Mouse (Mus musculus): Measurements from ENCODE around the gene Mylpf. TPM values are rescaled to one million over a fixed set of nuclear protein-coding genes. Genes with fewer than 3 reads are reported as not detected.
A peak's percentile ranks its signal among the peaks of the same experiment; 100 is the strongest.

Gene Mylpf
- total RNA-seq, 2 experiments from 2014 or later: 28,893 to 32,257 TPM

DNA sequence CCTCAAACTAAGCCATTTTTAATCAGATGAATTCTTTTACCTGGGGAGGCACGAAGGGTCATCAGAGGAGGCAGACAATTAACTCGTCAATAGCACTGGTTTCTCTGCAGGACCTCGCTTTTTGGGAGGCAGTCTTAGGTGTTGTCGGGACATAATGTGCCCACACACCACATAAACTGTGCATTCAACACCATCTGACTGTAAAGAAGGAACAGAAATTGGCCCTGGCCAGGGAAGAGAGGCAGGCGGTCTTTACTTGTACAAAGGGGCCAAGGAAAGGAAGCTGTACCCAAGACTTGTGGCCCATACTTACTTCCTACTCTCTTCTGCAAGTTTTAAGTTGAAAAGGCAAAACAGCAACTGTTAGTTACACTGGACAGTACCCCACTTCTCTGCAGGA, 47.8 kb downstream of the Mylpf start:
- DNase-seq (ENCODE audit: low spot score in 2 of 2): no peak

- DNase-seq (ENCODE audit: low spot score in 2 of 2): no peak
Observed at GRCm38 (mm10) chr7:127259186-127259905, 50.7 kb downstream of the Mylpf start.

DNA sequence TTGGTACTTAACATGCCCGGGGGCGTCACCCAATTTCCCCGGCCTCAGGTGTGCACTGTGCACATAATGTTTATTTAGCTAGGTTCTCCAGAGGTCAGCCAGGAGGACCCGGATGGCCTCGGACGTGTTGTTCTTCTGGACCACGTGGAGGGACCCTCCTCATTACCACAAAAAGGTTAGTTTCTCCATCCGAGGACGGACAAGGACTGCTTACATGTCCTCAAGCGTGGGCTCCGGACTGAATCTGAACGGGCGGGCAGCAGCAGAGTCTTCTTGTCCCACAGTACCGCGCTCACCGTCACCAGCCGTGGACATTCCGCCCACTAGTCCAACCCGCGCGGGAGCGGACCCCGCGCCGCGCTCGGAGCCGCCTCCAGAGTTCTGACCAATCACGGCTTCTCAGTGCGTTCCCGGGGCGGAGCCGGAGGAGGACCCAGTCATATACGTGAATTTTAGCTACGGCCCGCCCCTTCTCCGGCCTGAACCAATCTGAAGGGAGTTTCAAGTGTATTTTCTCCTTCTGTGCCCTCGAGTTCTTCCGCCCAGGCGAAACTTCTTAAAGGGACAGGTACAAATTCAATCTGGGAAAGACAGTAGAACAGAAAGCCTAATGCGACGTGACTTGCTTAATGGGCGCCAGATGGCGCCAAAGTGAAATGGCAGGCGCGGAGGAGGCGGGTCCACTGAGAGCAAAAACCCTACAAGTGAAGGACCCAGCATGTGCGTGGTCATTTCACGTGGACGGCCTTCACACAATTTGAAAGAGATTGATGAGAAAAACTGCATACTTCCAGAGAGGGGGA, 51.8 kb downstream of the Mylpf start, which contains the start of gene Dctpp1:
Gene Dctpp1 (minus strand): TSS at position 401 of the 803 bp plus-strand sequence.
- DNase-seq (ENCODE audit: low spot score in 2 of 2): peak; percentile 89 to 96

DNA sequence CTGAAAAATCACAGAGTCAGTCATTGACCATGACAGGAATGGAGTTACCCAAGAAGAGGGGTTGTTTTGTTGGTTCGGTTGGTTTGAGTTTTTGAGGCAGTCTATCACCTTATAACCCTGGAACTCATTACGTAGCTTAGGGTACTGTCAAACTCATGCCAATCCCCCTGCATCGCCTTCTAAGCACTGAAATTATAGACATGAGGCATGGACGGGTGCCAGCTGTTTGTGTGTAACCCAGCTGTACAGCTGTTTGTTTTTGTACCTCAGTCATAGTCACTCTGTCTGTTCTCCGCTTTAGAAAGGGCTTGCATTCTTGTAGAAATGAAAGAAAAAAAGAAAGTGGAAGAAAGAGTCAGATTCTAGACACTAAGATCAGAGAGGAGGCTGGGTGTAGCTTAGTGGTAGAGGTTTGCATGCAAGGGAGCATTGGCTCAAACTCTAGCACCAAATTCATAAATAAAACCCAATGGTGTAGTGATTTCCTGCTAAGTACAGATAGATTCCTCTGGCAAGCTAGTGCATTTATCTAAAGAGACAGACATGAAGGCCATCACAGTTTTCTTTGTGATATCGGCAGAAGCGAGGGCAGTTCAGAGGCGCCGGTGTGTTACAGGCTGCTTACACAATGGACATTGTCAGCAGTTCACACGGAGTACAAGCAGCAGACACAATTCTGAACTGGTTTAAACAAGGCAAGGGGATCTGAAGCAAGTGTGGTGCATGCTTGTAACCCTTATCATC, 53.7 kb downstream of the Mylpf start:
- DNase-seq (ENCODE audit: low spot score in 2 of 2): no peak

DNA sequence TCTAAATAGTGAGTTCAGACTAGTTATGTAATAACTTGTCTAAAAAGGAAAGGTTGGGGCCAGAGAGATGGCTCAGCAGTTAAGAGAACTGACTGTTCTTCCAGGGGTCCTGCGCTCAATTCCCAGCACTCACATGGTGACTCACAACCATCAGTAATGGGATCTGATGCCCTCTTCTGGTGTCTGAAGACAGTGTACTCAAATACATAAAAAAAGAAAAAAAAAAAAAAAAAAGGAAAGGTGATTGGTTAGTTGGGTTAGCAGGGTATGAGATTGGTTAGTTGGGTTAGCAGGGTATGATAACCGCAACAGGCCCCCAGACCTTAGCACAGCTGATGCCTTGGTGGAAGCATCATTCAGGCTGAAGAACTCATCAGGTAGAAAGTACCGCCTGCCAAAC, 54.8 kb downstream of the Mylpf start:
- no peak for DNase-seq (ENCODE audit: low spot score in 2 of 2)

Other genes with a start within 250 kb of the Mylpf start
- gene Cdipt, start 233.0 kb upstream of the Mylpf start, total RNA-seq (2021): 10 to 100 TPM; 43.1 to 48.0 TPM
- gene Cdiptos, start 232.8 kb upstream of the Mylpf start, total RNA-seq (2021): under 1 TPM; 0.49 to 0.76 TPM
- gene Mvp, start 194.3 kb upstream of the Mylpf start, total RNA-seq (2021): 10 to 100 TPM; 23.2 to 27.1 TPM
- 1 to 10 TPM; 1.8 to 2.5 TPM for gene Pagr1b, start 192.4 kb upstream of the Mylpf start, total RNA-seq (2021)
- gene Pagr1a, start 191.5 kb upstream of the Mylpf start, total RNA-seq (2021): 10 to 100 TPM in 1 of 2 experiments, 1 to 10 TPM in 1; 9.1 to 14.7 TPM
- 10 to 100 TPM; 26.0 to 26.6 TPM for gene Gm42742, start 187.8 kb upstream of the Mylpf start, total RNA-seq (2021)
- 1 to 10 TPM; 6.5 to 9.4 TPM for gene Prrt2, start 187.7 kb upstream of the Mylpf start, total RNA-seq (2021)
- gene Maz, start 181.9 kb upstream of the Mylpf start, total RNA-seq (2021): 100 to 1,000 TPM; 129 to 131 TPM
- gene Kif22, start 166.4 kb upstream of the Mylpf start, total RNA-seq (2021): 10 to 100 TPM; 21.7 to 26.2 TPM
- gene Zg16, start 121.6 kb upstream of the Mylpf start, total RNA-seq (2021): under 1 TPM in 1 of 2 experiments, not detected in 1; 0.47 TPM
- 1 to 10 TPM; 1.3 to 1.8 TPM for gene AI467606, start 117.5 kb upstream of the Mylpf start, total RNA-seq (2021)
- gene Qprt, start 86.7 kb upstream of the Mylpf start, total RNA-seq (2021): 1 to 10 TPM; 4.6 to 5.2 TPM
- under 1 TPM; 0.54 to 0.91 TPM for gene Spn, start 71.1 kb upstream of the Mylpf start, total RNA-seq (2021)
- gene Cd2bp2, start 12.8 kb upstream of the Mylpf start, total RNA-seq (2021): 10 to 100 TPM; 47.4 to 55.9 TPM
- 10 to 100 TPM; 48.0 to 51.7 TPM for gene Tbc1d10b, start 422 bp upstream of the Mylpf start, total RNA-seq (2021)
- 1 to 10 TPM; 9.0 to 9.8 TPM for gene Zfp553, start 24.2 kb downstream of the Mylpf start, total RNA-seq (2021)
- 1 to 10 TPM; 7.4 to 7.6 TPM for gene Sept1, start 24.2 kb downstream of the Mylpf start, total RNA-seq (2021)
- 10 to 100 TPM; 23.7 to 29.6 TPM for gene Zfp771, start 35.4 kb downstream of the Mylpf start, total RNA-seq (2021)
- gene Dctpp1, start 51.8 kb downstream of the Mylpf start, total RNA-seq (2021): 10 to 100 TPM; 35.6 to 48.5 TPM
- gene Sephs2, start 65.2 kb downstream of the Mylpf start, total RNA-seq (2021): 10 to 100 TPM; 22.1 to 23.7 TPM
- 1 to 10 TPM; 1.8 to 2.8 TPM for gene Itgal, start 87.4 kb downstream of the Mylpf start, total RNA-seq (2021)
- gene Zfp768, start 136.7 kb downstream of the Mylpf start, total RNA-seq (2021): 10 to 100 TPM; 32.3 to 36.0 TPM
- gene Zfp747, start 167.2 kb downstream of the Mylpf start, total RNA-seq (2021): 1 to 10 TPM; 4.6 to 6.9 TPM
- 1 to 10 TPM; 2.8 to 3.3 TPM for gene 9130019O22Rik, start 178.3 kb downstream of the Mylpf start, total RNA-seq (2021)
- 1 to 10 TPM; 4.7 to 5.5 TPM for gene E430018J23Rik, start 184.7 kb downstream of the Mylpf start, total RNA-seq (2021)
- gene Zfp764, start 197.9 kb downstream of the Mylpf start, total RNA-seq (2021): 1 to 10 TPM; 4.6 to 5.0 TPM
- 1 to 10 TPM; 6.6 to 9.1 TPM for gene Zfp688, start 213.2 kb downstream of the Mylpf start, total RNA-seq (2021)
- gene Zfp689, start 240.3 kb downstream of the Mylpf start, total RNA-seq (2021): 1 to 10 TPM; 3.3 to 3.4 TPM